Mouse (Mus musculus): ENCODE measurements around the gene Fhad1.

GRCm38 (mm10) chr4:141857422-141857930 lies 157.4 kb downstream of the Fhad1 start:
- TF ChIP-seq GABPA (IDR thresholded peaks at IDR 0.05; ENCODE audit: insufficient replicate concordance, low read depth, low read length), result no peak
- TF ChIP-seq POLR2A (IDR thresholded peaks at IDR 0.05; ENCODE audit: low read depth, low read length), result no peak
- no peak for TF ChIP-seq MAFK (IDR thresholded peaks at IDR 0.05; ENCODE audit: insufficient replicate concordance, low read length)
- TF ChIP-seq ETS1 (conservative IDR thresholded peaks at IDR 0.05; ENCODE audit: low read depth, low read length), result no peak
- no peak for TF ChIP-seq HCFC1 (IDR thresholded peaks at IDR 0.05; ENCODE audit: low read depth, low read length)
- TF ChIP-seq EP300 (IDR thresholded peaks at IDR 0.05; ENCODE audit: low read length), result no peak
- TF ChIP-seq ZNF384 (IDR thresholded peaks at IDR 0.05; ENCODE audit: low read depth, low read length), result no peak
